Comparison of ENCODE assay signal across 18 mouse cellular contexts in genomic region chr15:12217849-12218248, GRCm38 (mm10). TPM values are rescaled to one million over a fixed set of nuclear protein-coding genes. Genes with fewer than 3 reads are reported as not detected.
DNase-seq lines count a peak whose midpoint lies in the region; ATAC-seq and TF ChIP-seq lines count a peak whose summit lies in the region.
"Had no signal": no experiment of that assay in that cellular context is flagged by ENCODE, and none has a peak within 500 bp of the region (broad histone marks: within the 10 kb centered on the region; RNA-seq: fewer than 3 reads in every experiment).

No protein-coding gene starts in this region.

- TF ChIP-seq CTCF in layer of hippocampus, adult 2 months (conservative IDR thresholded peaks at IDR 0.05): no peak

- H3K27me3 ChIP-seq in embryonic facial prominence, embryonic 14.5 days (replicated peaks; ENCODE audit: control insufficient read depth, insufficient read depth, low read length): no peaks in the 10 kb centered on the region
- H3K27me3 ChIP-seq in embryonic facial prominence, embryonic 10.5 days (replicated peaks; ENCODE audit: low read depth, poor library complexity, severe bottlenecking): no peaks in the 10 kb centered on the region
- H3K27me3 ChIP-seq in neural tube, embryonic 13.5 days: no peaks in the 10 kb centered on the region
- no peaks in the 10 kb centered on the region for H3K27me3 ChIP-seq in neural tube, embryonic 15.5 days (replicated peaks)
- H3K27me3 ChIP-seq: forebrain, embryonic 15.5 days had no signal

- H3K4me3 ChIP-seq in embryonic facial prominence, embryonic 14.5 days (ENCODE audit: low read depth, low read length): no peak overlapping the region
- no peak overlapping the region for H3K4me3 ChIP-seq in embryonic facial prominence, embryonic 10.5 days
- no peak overlapping the region for H3K4me3 ChIP-seq in layer of hippocampus, adult 2 months
- H3K4me3 ChIP-seq in neural tube, embryonic 13.5 days: no peak overlapping the region
- no peak overlapping the region for H3K4me3 ChIP-seq in neural tube, embryonic 15.5 days (replicated peaks)
- H3K4me3 ChIP-seq: forebrain, embryonic 15.5 days had no signal

- H3K36me3 ChIP-seq in embryonic facial prominence, embryonic 14.5 days (ENCODE audit: control insufficient read depth, insufficient read depth, low read length): no peaks in the 10 kb centered on the region
- no peaks in the 10 kb centered on the region for H3K36me3 ChIP-seq in embryonic facial prominence, embryonic 10.5 days (replicated peaks)
- no peaks in the 10 kb centered on the region for H3K36me3 ChIP-seq in neural tube, embryonic 13.5 days
- H3K36me3 ChIP-seq in neural tube, embryonic 15.5 days: no peaks in the 10 kb centered on the region
- H3K36me3 ChIP-seq: forebrain, embryonic 15.5 days had no signal

- no peak overlapping the region for H3K4me2 ChIP-seq in embryonic facial prominence, embryonic 14.5 days (ENCODE audit: low read depth, low read length)
- H3K4me2 ChIP-seq in neural tube, embryonic 13.5 days: no peak overlapping the region
- H3K4me2 ChIP-seq in neural tube, embryonic 15.5 days: no peak overlapping the region
- H3K4me2 ChIP-seq: forebrain, embryonic 15.5 days had no signal

- H3K4me1 ChIP-seq in embryonic facial prominence, embryonic 14.5 days (ENCODE audit: control insufficient read depth, insufficient read depth, low read length): peaks cover 13% of the 10 kb centered on the region
- H3K4me1 ChIP-seq in embryonic facial prominence, embryonic 10.5 days: peaks cover 35% of the 10 kb centered on the region
- peaks cover 43% of the 10 kb centered on the region for H3K4me1 ChIP-seq in neural tube, embryonic 13.5 days (replicated peaks)
- H3K4me1 ChIP-seq in neural tube, embryonic 15.5 days: peaks cover 17% of the 10 kb centered on the region

- no peak overlapping the region for H3K27ac ChIP-seq in embryonic facial prominence, embryonic 14.5 days (replicated peaks; ENCODE audit: low read depth, low read length)
- no peak overlapping the region for H3K27ac ChIP-seq in embryonic facial prominence, embryonic 10.5 days (replicated peaks)
- H3K27ac ChIP-seq in layer of hippocampus, adult 2 months: peak overlapping the region; percentile 68; the same call in 1 of the 2 replicates
- 0 out of 2 replicates have a peak overlapping the region, but pooled peaks have one; percentile 13 for H3K27ac ChIP-seq in neural tube, embryonic 13.5 days (replicated peaks)
- no peak overlapping the region for H3K27ac ChIP-seq in neural tube, embryonic 15.5 days (replicated peaks)
- H3K27ac ChIP-seq: forebrain, embryonic 15.5 days; liver, embryonic 14.5 days had no signal

- DNase-seq in embryonic facial prominence, embryonic 14.5 days (ENCODE audit: low spot score): no peak
- DNase-seq in embryonic facial prominence, embryonic 10.5 days (ENCODE audit: low spot score): no peak
- no peak for DNase-seq in layer of hippocampus, adult 2 months (ENCODE audit: low spot score in 2 of 2)
- no peak for DNase-seq in layer of hippocampus, postnatal 14 days (ENCODE audit: low spot score in 2 of 2)
- DNase-seq in retina, embryonic 14.5 days (ENCODE audit: low spot score): no peak
- DNase-seq: adrenal gland, postnatal 10 days; cerebellum, adult 8-10 months; heart, adult 18-20 months; kidney, postnatal 25 days; lung, postnatal 36 days; right cerebral cortex, adult 18-20 months; spleen, adult 18-20 months; thymus, postnatal 14 days had no signal

- 0 out of 2 replicates have a peak, but pooled peaks have one; percentile 32 for ATAC-seq in embryonic facial prominence, embryonic 14.5 days (ENCODE audit: low read depth)
- ATAC-seq in neural tube, embryonic 13.5 days (ENCODE audit: low read depth): no peak; the same call in 1 of the 2 replicates
- ATAC-seq in neural tube, embryonic 15.5 days (ENCODE audit: low FRiP score): no peak
- no peak for ATAC-seq in megakaryocyte-erythroid progenitor cell, adult 5-6 weeks (replicated peaks; ENCODE audit: low FRiP score, low TSS enrichment, poor library complexity, severe bottlenecking)
- ATAC-seq: forebrain, embryonic 15.5 days had no signal

- WGBS in embryonic facial prominence, embryonic 14.5 days: 49% methylated on average over 5 of the region's 5 CpGs
- WGBS in embryonic facial prominence, embryonic 10.5 days: 44% methylated on average over 5 of the region's 5 CpGs
- 25% methylated on average over 5 of the region's 5 CpGs for WGBS in neural tube, embryonic 13.5 days
- WGBS in neural tube, embryonic 15.5 days: 40% methylated on average over 5 of the region's 5 CpGs

- H3K9me3 ChIP-seq in embryonic facial prominence, embryonic 14.5 days (ENCODE audit: control insufficient read depth, low read length): no peaks in the 10 kb centered on the region
- H3K9me3 ChIP-seq in embryonic facial prominence, embryonic 10.5 days: no peaks in the 10 kb centered on the region
- no peaks in the 10 kb centered on the region for H3K9me3 ChIP-seq in neural tube, embryonic 13.5 days
- no peaks in the 10 kb centered on the region for H3K9me3 ChIP-seq in neural tube, embryonic 15.5 days (replicated peaks)
- H3K9me3 ChIP-seq: forebrain, embryonic 15.5 days had no signal

- no peak overlapping the region for H3K9ac ChIP-seq in embryonic facial prominence, embryonic 14.5 days (ENCODE audit: low read depth, low read length)
- no peak overlapping the region for H3K9ac ChIP-seq in neural tube, embryonic 13.5 days
- no peak overlapping the region for H3K9ac ChIP-seq in neural tube, embryonic 15.5 days (replicated peaks)
- H3K9ac ChIP-seq: forebrain, embryonic 15.5 days; liver, embryonic 14.5 days had no signal

RNA-seq across cellular contexts. Expression of gene Mtmr12, which starts 13.0 kb away (rescaled TPM):
- 15.5 and 16.0 TPM in 2 replicates for polyA plus RNA-seq in embryonic facial prominence, embryonic 14.5 days (2014; fragmentation: Nextera tagmentation; extraction: Ambion mirVana)
- 19.0 TPM in 2 replicates for polyA plus RNA-seq in embryonic facial prominence, embryonic 10.5 days (2016; fragmentation: Nextera tagmentation; extraction: Ambion mirVana)
- 10 to 100 TPM; 58.1 to 58.9 TPM for total RNA-seq in layer of hippocampus, adult 2 months (2021)
- 10 to 100 TPM; 26.9 to 27.7 TPM for total RNA-seq in layer of hippocampus, postnatal 14 days (2021)
- 8.0 and 9.1 TPM in 2 replicates for polyA plus RNA-seq in neural tube, embryonic 13.5 days (2015; fragmentation: Nextera tagmentation; extraction: Ambion mirVana)
- polyA plus RNA-seq in neural tube, embryonic 15.5 days (2015; fragmentation: Nextera tagmentation; extraction: Ambion mirVana): 6.5 and 9.6 TPM in 2 replicates
- total RNA-seq in megakaryocyte-erythroid progenitor cell, adult 5-6 weeks (2014; fragmentation: Nextera tagmentation): 15.7 and 19.6 TPM in 2 replicates
- 12.2 and 21.9 TPM in 2 replicates for total RNA-seq in megakaryocyte-erythroid progenitor cell, adult 5-6 weeks (2017)

Comparison
In these comparisons a context has a peak if more than half of its experiments do, and no peak if none do; other contexts are left out.
1. H3K27ac ChIP-seq: peak in layer of hippocampus, adult 2 months (single experiment) and neural tube, embryonic 13.5 days (single experiment); none in embryonic facial prominence, embryonic 14.5 days (single experiment), embryonic facial prominence, embryonic 10.5 days (single experiment) and neural tube, embryonic 15.5 days (single experiment).